Mouse (Mus musculus): ENCODE measurements at regions not wholly inside any gene's neighbourhood (a gene's known extent, or its start where the extent isn't known, plus 50 kb on each side); places are given as distances from the start of the nearest gene placed in this dataset.

- no peak for ATAC-seq (replicated peaks in 1 of 2; ENCODE audit: insufficient read depth in 1 of 2, low FRiP score in 2 of 2, low TSS enrichment in 1 of 2, low read depth in 1 of 2, poor library complexity in 2 of 2, severe bottlenecking in 2 of 2)
These were observed 553.6 kb upstream of the Tmpo start for GRCm38 (mm10) chr10:91734691-91735090.

GRCm38 (mm10) chr10:91732007-91732589 lies 551.0 kb upstream of the Tmpo start:
- ATAC-seq (replicated peaks in 1 of 2; ENCODE audit: insufficient read depth in 1 of 2, low FRiP score in 2 of 2, low TSS enrichment in 1 of 2, low read depth in 1 of 2, poor library complexity in 2 of 2, severe bottlenecking in 2 of 2) = no peak

GRCm38 (mm10) chr10:91730062-91730461 lies 548.9 kb upstream of the Tmpo start:
- ATAC-seq (replicated peaks in 1 of 2; ENCODE audit: insufficient read depth in 1 of 2, low FRiP score in 2 of 2, low TSS enrichment in 1 of 2, low read depth in 1 of 2, poor library complexity in 2 of 2, severe bottlenecking in 2 of 2) = no peak

- no peak for ATAC-seq (replicated peaks in 1 of 2; ENCODE audit: insufficient read depth in 1 of 2, low FRiP score in 2 of 2, low TSS enrichment in 1 of 2, low read depth in 1 of 2, poor library complexity in 2 of 2, severe bottlenecking in 2 of 2)
These were observed 538.7 kb upstream of the Tmpo start for GRCm38 (mm10) chr10:91719561-91720371.

GRCm38 (mm10) chr10:91716604-91717003 lies 535.5 kb upstream of the Tmpo start:
- no peak for ATAC-seq (replicated peaks in 1 of 2; ENCODE audit: insufficient read depth in 1 of 2, low FRiP score in 2 of 2, low TSS enrichment in 1 of 2, low read depth in 1 of 2, poor library complexity in 2 of 2, severe bottlenecking in 2 of 2)

GRCm38 (mm10) chr10:91714648-91715047 lies 533.5 kb upstream of the Tmpo start:
- ATAC-seq (replicated peaks in 1 of 2; ENCODE audit: insufficient read depth in 1 of 2, low FRiP score in 2 of 2, low TSS enrichment in 1 of 2, low read depth in 1 of 2, poor library complexity in 2 of 2, severe bottlenecking in 2 of 2) = no peak

- ATAC-seq (replicated peaks in 1 of 2; ENCODE audit: insufficient read depth in 1 of 2, low FRiP score in 2 of 2, low TSS enrichment in 1 of 2, low read depth in 1 of 2, poor library complexity in 2 of 2, severe bottlenecking in 2 of 2) = no peak
These were observed 532.4 kb upstream of the Tmpo start for GRCm38 (mm10) chr10:91713529-91713928.

- no peak for ATAC-seq (replicated peaks in 1 of 2; ENCODE audit: insufficient read depth in 1 of 2, low FRiP score in 2 of 2, low TSS enrichment in 1 of 2, low read depth in 1 of 2, poor library complexity in 2 of 2, severe bottlenecking in 2 of 2)
These were observed 525.7 kb upstream of the Tmpo start for GRCm38 (mm10) chr10:91706816-91707215.

- ATAC-seq (replicated peaks in 1 of 2; ENCODE audit: insufficient read depth in 1 of 2, low FRiP score in 2 of 2, low TSS enrichment in 1 of 2, low read depth in 1 of 2, poor library complexity in 2 of 2, severe bottlenecking in 2 of 2) = no peak
These were observed 523.6 kb upstream of the Tmpo start for GRCm38 (mm10) chr10:91704751-91705150.

GRCm38 (mm10) chr10:91701822-91702221 lies 520.7 kb upstream of the Tmpo start:
- ATAC-seq (replicated peaks in 1 of 2; ENCODE audit: insufficient read depth in 1 of 2, low FRiP score in 2 of 2, low TSS enrichment in 1 of 2, low read depth in 1 of 2, poor library complexity in 2 of 2, severe bottlenecking in 2 of 2) = no peak

GRCm38 (mm10) chr10:91686082-91686618 lies 505.0 kb upstream of the Tmpo start:
- no peak for ATAC-seq (replicated peaks in 1 of 2; ENCODE audit: insufficient read depth in 1 of 2, low FRiP score in 2 of 2, low TSS enrichment in 1 of 2, low read depth in 1 of 2, poor library complexity in 2 of 2, severe bottlenecking in 2 of 2)

- ATAC-seq (replicated peaks in 1 of 2; ENCODE audit: insufficient read depth in 1 of 2, low FRiP score in 2 of 2, low TSS enrichment in 1 of 2, low read depth in 1 of 2, poor library complexity in 2 of 2, severe bottlenecking in 2 of 2) = no peak
These were observed 504.3 kb upstream of the Tmpo start for GRCm38 (mm10) chr10:91685164-91686027.

GRCm38 (mm10) chr10:91679641-91680040 lies 498.5 kb upstream of the Tmpo start:
- ATAC-seq (replicated peaks in 1 of 2; ENCODE audit: insufficient read depth in 1 of 2, low FRiP score in 2 of 2, low TSS enrichment in 1 of 2, low read depth in 1 of 2, poor library complexity in 2 of 2, severe bottlenecking in 2 of 2) = no peak

GRCm38 (mm10) chr10:91637911-91638310 lies 456.8 kb upstream of the Tmpo start:
- no peak for ATAC-seq (replicated peaks in 1 of 2; ENCODE audit: insufficient read depth in 1 of 2, low FRiP score in 2 of 2, low TSS enrichment in 1 of 2, low read depth in 1 of 2, poor library complexity in 2 of 2, severe bottlenecking in 2 of 2)

GRCm38 (mm10) chr10:91628672-91629071 lies 447.6 kb upstream of the Tmpo start:
- ATAC-seq (replicated peaks in 1 of 2; ENCODE audit: insufficient read depth in 1 of 2, low FRiP score in 2 of 2, low TSS enrichment in 1 of 2, low read depth in 1 of 2, poor library complexity in 2 of 2, severe bottlenecking in 2 of 2) = no peak

GRCm38 (mm10) chr10:91622281-91622680 lies 441.2 kb upstream of the Tmpo start:
- ATAC-seq (replicated peaks in 1 of 2; ENCODE audit: insufficient read depth in 1 of 2, low FRiP score in 2 of 2, low TSS enrichment in 1 of 2, low read depth in 1 of 2, poor library complexity in 2 of 2, severe bottlenecking in 2 of 2) = no peak

- ATAC-seq (replicated peaks in 1 of 2; ENCODE audit: insufficient read depth in 1 of 2, low FRiP score in 2 of 2, low TSS enrichment in 1 of 2, low read depth in 1 of 2, poor library complexity in 2 of 2, severe bottlenecking in 2 of 2) = no peak
These were observed 432.8 kb upstream of the Tmpo start for GRCm38 (mm10) chr10:91613794-91614479.
